Mouse (Mus musculus) CH12.LX (cell line): ENCODE measurements around the gene Mpv17l2. TPM values are rescaled to one million over a fixed set of nuclear protein-coding genes. Genes with fewer than 3 reads are reported as not detected.

Source experiments
- DNase-seq: peaks from one replicate; pipeline ENCODE4 v3.0.0-alpha.2; 2013; ENCODE audit errors: extremely low read depth
- H3K27ac ChIP-seq: 2 replicates; pipeline ENCODE4 v1.5.1; 2012; ENCODE audit warnings: low read depth, mild to moderate bottlenecking, control low read depth, moderate library complexity; ENCODE audit not compliant: insufficient read depth
- H3K27me3 ChIP-seq: replicated peaks from 2 replicates; pipeline ENCODE3; 2012; ENCODE audit warnings: inconsistent platforms
- H3K36me3 ChIP-seq, 2 experiments: replicated peaks in 1 of 2; 2 replicates each; pipeline versions ENCODE3 to v1.6.1; 2012; ENCODE audit warnings: inconsistent platforms in 1 of 2, low read length in 1 of 2, mild to moderate bottlenecking in 1 of 2, mixed read lengths in 1 of 2, moderate library complexity in 1 of 2; ENCODE audit not compliant: control insufficient read depth in 1 of 2, insufficient read depth in 1 of 2
- H3K4me1 ChIP-seq, 2 experiments: 2 replicates each; pipeline ENCODE4 v1.6.1; 2012; ENCODE audit warnings: inconsistent platforms in 1 of 2, moderate library complexity in 1 of 2; ENCODE audit not compliant: insufficient read depth in 2 of 2, control insufficient read depth in 1 of 2
- H3K4me2 ChIP-seq: 2 replicates; pipeline ENCODE4 v1.6.1; 2012; ENCODE audit warnings: low read depth, mild to moderate bottlenecking, control low read depth; ENCODE audit not compliant: poor library complexity, insufficient read depth, severe bottlenecking
- H3K4me3 ChIP-seq, 3 experiments: fragments of 150-350 bp in 1 of 3; sonication (generic) in 1 of 3; replicated peaks in 1 of 3; 2 replicates each; pipeline versions ENCODE3 to v1.5.1; 2011 to 2012; ENCODE audit warnings: low read depth in 2 of 3, low read length in 2 of 3, mild to moderate bottlenecking in 2 of 3, moderate library complexity in 2 of 3, control low read depth in 1 of 3, improper control_type of control experiment in 1 of 3, inconsistent platforms in 1 of 3, mixed read lengths in 1 of 3; ENCODE audit not compliant: poor library complexity in 1 of 3
- H3K79me2 ChIP-seq: replicated peaks from 2 replicates; pipeline ENCODE4 v1.6.1; 2012; ENCODE audit warnings: mild to moderate bottlenecking, moderate library complexity; ENCODE audit not compliant: control insufficient read depth, poor library complexity, insufficient read depth, severe bottlenecking; ENCODE audit errors: extremely low read depth
- H3K9ac ChIP-seq: 2 replicates; pipeline ENCODE4 v1.6.1; 2012; ENCODE audit warnings: low read depth, mild to moderate bottlenecking, control low read depth, moderate library complexity; ENCODE audit not compliant: insufficient read depth
- H3K9me3 ChIP-seq: replicated peaks from 2 replicates; pipeline ENCODE3; 2012; ENCODE audit warnings: low read length, inconsistent platforms, mixed read lengths
- BHLHE40 ChIP-seq: IDR thresholded peaks from 2 replicates; pipeline ENCODE4 v1.6.1; 2011; ENCODE audit warnings: mild to moderate bottlenecking, low read depth, low read length, improper control_type of control experiment
- CHD1 ChIP-seq: IDR thresholded peaks from 2 replicates; pipeline ENCODE4 v1.6.1; 2012; ENCODE audit warnings: low read depth, low read length, improper control_type of control experiment, inconsistent platforms
- CHD2 ChIP-seq: IDR thresholded peaks from 2 replicates; pipeline ENCODE4 v1.6.1; 2011; ENCODE audit warnings: low read length, improper control_type of control experiment
- CTCF ChIP-seq, 2 experiments: IDR thresholded peaks in 1 of 2; conservative IDR thresholded peaks in 1 of 2; 2 replicates each; pipeline ENCODE4 v1.5.1; 2011 to 2012; ENCODE audit warnings: low read depth in 2 of 2, low read length in 2 of 2, improper control_type of control experiment in 1 of 2, inconsistent platforms in 1 of 2, mild to moderate bottlenecking in 1 of 2, moderate library complexity in 1 of 2
- E2F4 ChIP-seq: IDR thresholded peaks from 2 replicates; pipeline ENCODE4 v1.6.1; 2011; ENCODE audit warnings: low read depth, low read length, improper control_type of control experiment; ENCODE audit not compliant: insufficient replicate concordance
- ELF1 ChIP-seq: IDR thresholded peaks from 2 replicates; pipeline ENCODE4 v1.6.1; 2014; ENCODE audit warnings: low read depth, mild to moderate bottlenecking, inconsistent platforms, low read length, improper control_type of control experiment
- EP300 ChIP-seq: IDR thresholded peaks from 2 replicates; pipeline ENCODE4 v1.6.1; 2011; ENCODE audit warnings: low read length, improper control_type of control experiment
- ETS1 ChIP-seq: conservative IDR thresholded peaks from 2 replicates; pipeline ENCODE4 v1.6.1; 2012; ENCODE audit warnings: low read depth, mild to moderate bottlenecking, inconsistent platforms, low read length, improper control_type of control experiment, moderate library complexity
- HCFC1 ChIP-seq: IDR thresholded peaks from 2 replicates; pipeline ENCODE4 v1.6.1; 2012; ENCODE audit warnings: low read depth, mild to moderate bottlenecking, inconsistent platforms, low read length, improper control_type of control experiment
- IRF4 ChIP-seq: IDR thresholded peaks from 2 replicates; pipeline ENCODE4 v1.6.1; 2014; ENCODE audit warnings: low read depth, mild to moderate bottlenecking, inconsistent platforms, low read length, improper control_type of control experiment
- JUND ChIP-seq: conservative IDR thresholded peaks from 2 replicates; pipeline ENCODE4 v1.6.1; 2011; ENCODE audit warnings: low read depth, low read length, improper control_type of control experiment
- KAT2A ChIP-seq: IDR thresholded peaks from 2 replicates; pipeline ENCODE4 v1.6.1; 2012; ENCODE audit warnings: low read length, improper control_type of control experiment, inconsistent platforms; ENCODE audit not compliant: insufficient replicate concordance
- MAFK ChIP-seq: IDR thresholded peaks from 2 replicates; pipeline ENCODE4 v1.6.1; 2011; ENCODE audit warnings: low read length, improper control_type of control experiment; ENCODE audit not compliant: insufficient replicate concordance
- MAX ChIP-seq: IDR thresholded peaks from 2 replicates; pipeline ENCODE4 v1.6.1; 2011; ENCODE audit warnings: low read length, improper control_type of control experiment
- MAZ ChIP-seq: IDR thresholded peaks from 2 replicates; pipeline ENCODE4 v1.6.1; 2012; ENCODE audit warnings: low read depth, mild to moderate bottlenecking, inconsistent platforms, low read length, improper control_type of control experiment, moderate library complexity
- MEF2A ChIP-seq: IDR thresholded peaks from 2 replicates; pipeline ENCODE4 v1.6.1; 2014; ENCODE audit warnings: low read depth, mild to moderate bottlenecking, inconsistent platforms, low read length, improper control_type of control experiment, borderline replicate concordance
- MXI1 ChIP-seq: IDR thresholded peaks from 2 replicates; pipeline ENCODE4 v1.6.1; 2011; ENCODE audit warnings: mild to moderate bottlenecking, low read depth, low read length, improper control_type of control experiment
- MYC ChIP-seq: IDR thresholded peaks from 2 replicates; pipeline ENCODE4 v1.6.1; 2011; ENCODE audit warnings: low read depth, mild to moderate bottlenecking, improper control_type of control experiment, low read length
- NELFE ChIP-seq: IDR thresholded peaks from 2 replicates; pipeline ENCODE4 v1.6.1; 2011; ENCODE audit warnings: low read depth, low read length, improper control_type of control experiment
- NRF1 ChIP-seq: IDR thresholded peaks from 2 replicates; pipeline ENCODE4 v1.6.1; 2014; ENCODE audit warnings: low read depth, mild to moderate bottlenecking, inconsistent platforms, low read length, improper control_type of control experiment, moderate library complexity
- POLR2A ChIP-seq: IDR thresholded peaks from 2 replicates; pipeline ENCODE4 v1.6.1; 2011; ENCODE audit warnings: low read depth, mild to moderate bottlenecking, improper control_type of control experiment, low read length
- POLR2AphosphoS2 ChIP-seq: IDR thresholded peaks from 2 replicates; pipeline ENCODE4 v1.6.1; 2011; ENCODE audit warnings: low read depth, low read length, improper control_type of control experiment
- RAD21 ChIP-seq: IDR thresholded peaks from 2 replicates; pipeline ENCODE4 v1.6.1; 2011; ENCODE audit warnings: low read depth, mild to moderate bottlenecking, low read length, improper control_type of control experiment, moderate library complexity
- RCOR1 ChIP-seq: conservative IDR thresholded peaks from 2 replicates; pipeline ENCODE4 v1.6.1; 2012; ENCODE audit warnings: low read depth, mild to moderate bottlenecking, inconsistent platforms, low read length, improper control_type of control experiment
- SIN3A ChIP-seq: IDR thresholded peaks from 2 replicates; pipeline ENCODE4 v1.6.1; 2012; ENCODE audit warnings: low read length, improper control_type of control experiment, inconsistent platforms
- TBP ChIP-seq: conservative IDR thresholded peaks from 2 replicates; pipeline ENCODE4 v1.6.1; 2011; ENCODE audit warnings: low read depth, low read length, improper control_type of control experiment
- TCF12 ChIP-seq: IDR thresholded peaks from 2 replicates; pipeline ENCODE4 v1.6.1; 2014; ENCODE audit warnings: low read depth, mild to moderate bottlenecking, inconsistent platforms, low read length, improper control_type of control experiment
- UBTF ChIP-seq: IDR thresholded peaks from 2 replicates; pipeline ENCODE4 v1.6.1; 2012; ENCODE audit warnings: low read depth, mild to moderate bottlenecking, inconsistent platforms, low read length, improper control_type of control experiment, moderate library complexity
- ZMIZ1 ChIP-seq: IDR thresholded peaks from 2 replicates; pipeline ENCODE4 v1.6.1; 2012; ENCODE audit warnings: low read depth, mild to moderate bottlenecking, inconsistent platforms, low read length, improper control_type of control experiment
- dilution Hi-C: fragments of 300-500 bp; cut with MboI; formaldehyde crosslinking; loops from 2 replicates; pipeline ENCODE4 v1.14.3; 2020; ENCODE audit warnings: low sequenced_read_pairs; ENCODE audit not compliant: extremely low pct_unique_long_range_greater_than_20kb, extremely low pct_ligation_motif_present
- in situ Hi-C: fragments of 300-500 bp; cut with MboI; formaldehyde crosslinking; loops from 3 replicates; pipeline ENCODE4 v1.14.3; 2019; ENCODE audit warnings: low sequenced_read_pairs, low pct_ligation_motif_present, low pct_unique_long_range_greater_than_20kb, mixed read lengths
- polyA plus RNA-seq: library from polyadenylated mRNA; unstranded; fragments of >175 nt; gene quantifications from 2 replicates; pipeline ENCODE4 v1.2.1, GENCODE M21; 2012; ENCODE audit warnings: low read depth; ENCODE audit not compliant: insufficient read length
- total RNA-seq, 2 experiments: library from RNA; depleted of rRNA; stranded (reverse); fragments of 300-350 nt in 1 of 2; fragments of >200 nt in 1 of 2; gene quantifications; 2 replicates each; pipeline ENCODE4 v1.2.3; 2012 to 2014

Gene Mpv17l2
- total and polyA plus RNA-seq, 3 experiments, result 25.3 to 36.1 (median 27.1) TPM

DNA sequence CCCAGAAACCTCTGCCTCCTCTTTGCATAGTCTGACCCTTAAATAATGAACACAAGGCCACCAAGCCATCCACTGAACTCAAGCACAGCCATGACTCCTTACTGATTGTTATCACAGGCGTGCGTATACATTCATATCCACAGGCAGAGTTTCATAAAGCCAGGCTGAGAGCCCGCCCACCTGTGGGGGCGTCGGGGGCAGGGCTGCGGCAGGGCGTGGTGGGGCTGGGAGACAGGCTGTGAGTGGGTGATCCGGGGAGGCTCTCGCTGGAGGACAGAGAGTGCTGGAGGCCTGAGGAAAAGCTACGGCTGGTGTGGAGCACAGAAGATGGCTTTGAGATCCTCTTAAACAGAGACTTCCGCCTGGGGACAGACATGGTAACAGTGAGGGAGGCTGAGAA, 19.3 kb upstream of the Mpv17l2 start:
- Histone ChIP-seq H3K9me3 (no peaks in the 10 kb centered on the region), H3K27me3 (no peaks in the 10 kb centered on the region), H3K4me2 (no peak overlapping the region), H3K27ac (no peak overlapping the region), H3K4me3 (no peak overlapping the region), H3K9ac (no peak overlapping the region), H3K79me2 (peaks cover 7% of the 10 kb centered on the region; the same call in 1 of the 2 replicates), H3K36me3 (peaks cover 62 to 71% of the 10 kb centered on the region in 2 experiments), H3K4me1 (peaks cover 17 to 22% of the 10 kb centered on the region in 2 experiments)
- in situ Hi-C loops, result no loop called here
- dilution Hi-C loops, result no loop called here
- TF ChIP-seq JUND (no peak), MAZ (no peak), EP300 (no peak), SIN3A (no peak), CHD1 (no peak), HCFC1 (no peak), CTCF (conservative IDR thresholded peaks at IDR 0.05 in 1 of 2, IDR thresholded peaks at IDR 0.05 in 1 of 2; ENCODE audit: low read depth in 2 of 2, low read length in 2 of 2) (no peak), POLR2A (no peak), ZMIZ1 (no peak)
- DNase-seq, result no peak

DNA sequence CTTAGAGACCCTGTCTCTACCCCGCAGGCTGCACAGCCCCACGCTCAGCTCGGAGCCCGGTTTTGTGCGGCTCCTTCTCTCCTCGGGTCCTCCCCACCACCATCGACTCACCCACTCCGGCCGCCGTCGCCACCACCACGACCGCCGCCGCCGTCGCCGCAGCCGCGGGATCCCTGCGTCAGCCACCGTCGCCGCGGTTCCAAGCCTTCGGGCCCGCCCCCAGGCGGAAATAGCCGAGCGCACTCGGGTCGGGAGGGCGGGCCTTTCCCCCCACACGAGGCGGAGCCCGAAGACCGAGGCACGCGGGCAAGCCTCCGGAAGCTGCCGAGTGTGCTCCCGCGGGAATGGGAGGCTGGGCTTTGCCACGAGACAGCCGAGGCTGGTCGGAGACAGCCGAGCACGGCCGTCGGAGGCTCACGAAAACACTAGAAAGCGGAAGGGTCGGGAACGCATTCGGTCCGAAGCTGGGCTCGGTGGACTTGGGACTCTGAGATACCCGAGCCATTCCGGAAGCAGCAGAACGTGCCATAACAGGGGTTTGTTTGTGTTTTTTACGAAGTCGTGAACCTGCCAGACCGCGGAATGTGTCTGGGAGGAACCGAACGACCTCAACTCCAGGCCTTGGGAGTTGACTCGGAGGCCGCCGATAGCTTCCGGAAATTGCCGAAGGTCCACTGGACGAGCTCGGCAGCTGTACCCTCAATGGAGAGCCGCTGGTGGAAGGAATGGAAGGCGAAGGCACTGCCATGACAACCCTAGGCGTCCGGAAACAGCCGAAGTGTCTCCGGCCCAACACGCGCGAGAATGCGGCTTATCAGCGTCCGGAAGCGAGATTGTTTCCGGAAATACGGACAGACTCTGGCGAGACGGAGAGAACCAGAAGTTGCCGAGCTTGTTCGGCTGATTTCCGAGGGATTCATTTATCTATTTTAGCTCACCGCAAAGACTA, 16.0 kb upstream of the Mpv17l2 start, which contains the start of gene Pik3r2:
Gene Pik3r2, minus strand, starts transcription at position 218 of the 949 bp plus-strand sequence.
- in situ Hi-C loops (no loop called here), dilution Hi-C loops (no loop called here)
- peaks cover 45 to 55% of the 10 kb centered on the region in 2 experiments for H3K4me1 ChIP-seq
- H3K27me3 ChIP-seq, result no peaks in the 10 kb centered on the region
- H3K4me2 ChIP-seq, result peak within 1 kb of the TSS; percentile 88
- H3K79me2 ChIP-seq, result peaks cover 7% of the 10 kb centered on the region; the same call in 1 of the 2 replicates
- H3K4me3 ChIP-seq, result peak within 1 kb of the TSS; percentile 84 to 93 (median 92)
- H3K36me3 ChIP-seq, result peaks cover 40 to 66% of the 10 kb centered on the region in 2 experiments
- no peaks in the 10 kb centered on the region for H3K9me3 ChIP-seq
- H3K27ac ChIP-seq, result peak within 1 kb of the TSS; percentile 97
- DNase-seq, result peak; percentile 97
- H3K9ac ChIP-seq, result peak within 1 kb of the TSS; percentile 86
- TF ChIP-seq POLR2AphosphoS2 (0 out of 2 replicates have a peak, but pooled peaks have one; percentile 27), IRF4 (no peak), CHD1 (peak; percentile 69; the same call in 1 of the 2 replicates), UBTF (0 out of 2 replicates have a peak, but pooled peaks have one; percentile 45), ETS1 (peak; percentile 24; the same call in 1 of the 2 replicates), KAT2A (peak; percentile 81; the same call in 1 of the 2 replicates), ELF1 (peak; percentile 97), MEF2A (peak; percentile 23; the same call in 1 of the 2 replicates), BHLHE40 (peak; percentile 88), TCF12 (peak; percentile 43; the same call in 1 of the 2 replicates), NRF1 (peak; percentile 30; the same call in 1 of the 2 replicates), NELFE (peak; percentile 4; the same call in 1 of the 2 replicates), SIN3A (peak; percentile 100), MAX (peak; percentile 62), TBP (0 out of 2 replicates have a peak, but pooled peaks have one; percentile 34), RAD21 (no peak), MAFK (no peak), POLR2A (peak; percentile 83), E2F4 (no peak), MYC (peak; percentile 80), RCOR1 (no peak), CHD2 (peak; percentile 99), MXI1 (peak; percentile 96), MAZ (no peak), HCFC1 (peak; percentile 84), ZMIZ1 (peak; percentile 88; the same call in 1 of the 2 replicates)
